Mouse (Mus musculus) E14TG2a.4 (cell line): ENCODE results near the gene Plek2.
"Not testable (repeated sequence)": the region's sequence is repeated elsewhere in the genome, so short reads cannot be mapped to it uniquely, and the experiment has no call there.

ENCODE experiments used
- H3K27me3 ChIP-seq: 2 replicates; pipeline ENCODE4 v1.6.1; 2014; ENCODE audit warnings: low read length, control low read depth; ENCODE audit not compliant: insufficient read depth
- H3K36me3 ChIP-seq: 2 replicates; pipeline ENCODE4 v1.6.1; 2014; ENCODE audit warnings: low read length, control low read depth; ENCODE audit not compliant: insufficient read depth
- H3K4me1 ChIP-seq: replicated peaks from 2 replicates; pipeline ENCODE4 v1.6.1; 2014; ENCODE audit warnings: low read depth, low read length, control low read depth
- H3K4me3 ChIP-seq: replicated peaks from 2 replicates; pipeline ENCODE4 v1.5.1; 2014; ENCODE audit warnings: mild to moderate bottlenecking, low read length
- H3K9me3 ChIP-seq: 2 replicates; pipeline ENCODE4 v1.6.1; 2014; ENCODE audit warnings: low read length, control low read depth
- CTCF ChIP-seq: conservative IDR thresholded peaks from 2 replicates; pipeline ENCODE4 v1.5.1; 2014; ENCODE audit warnings: low read length
- NANOG ChIP-seq: IDR thresholded peaks from 2 replicates; pipeline ENCODE4 v1.6.1; 2014; ENCODE audit warnings: borderline replicate concordance, low read length, mixed read lengths
- POU5F1 ChIP-seq: IDR thresholded peaks from 2 replicates; pipeline ENCODE4 v1.6.1; 2014; ENCODE audit warnings: low read length, borderline replicate concordance

The Plek2 gene

GRCm38 (mm10) chr12:78936494-78936893 lies 29.7 kb upstream of the Plek2 start:
- Histone ChIP-seq H3K4me1 (peaks cover 5% of the 10 kb centered on the region; the same call in 1 of the 2 replicates), H3K9me3 (no peaks in the 10 kb centered on the region), H3K4me3 (no peak overlapping the region), H3K27me3 (peaks cover 9% of the 10 kb centered on the region; the same call in 1 of the 2 replicates), H3K36me3 (no peaks in the 10 kb centered on the region)
- no peak for TF ChIP-seq POU5F1

- Histone ChIP-seq H3K27me3 (peaks cover 4% of the 10 kb centered on the region; the same call in 1 of the 2 replicates), H3K4me1 (no peaks in the 10 kb centered on the region), H3K9me3 (no peaks in the 10 kb centered on the region), H3K36me3 (no peaks in the 10 kb centered on the region), H3K4me3 (no peak overlapping the region)
- TF ChIP-seq CTCF (no peak), NANOG (no peak), POU5F1 (no peak)
Measured at GRCm38 (mm10) chr12:78929900-78930299, 23.1 kb upstream of the Plek2 start.

DNA sequence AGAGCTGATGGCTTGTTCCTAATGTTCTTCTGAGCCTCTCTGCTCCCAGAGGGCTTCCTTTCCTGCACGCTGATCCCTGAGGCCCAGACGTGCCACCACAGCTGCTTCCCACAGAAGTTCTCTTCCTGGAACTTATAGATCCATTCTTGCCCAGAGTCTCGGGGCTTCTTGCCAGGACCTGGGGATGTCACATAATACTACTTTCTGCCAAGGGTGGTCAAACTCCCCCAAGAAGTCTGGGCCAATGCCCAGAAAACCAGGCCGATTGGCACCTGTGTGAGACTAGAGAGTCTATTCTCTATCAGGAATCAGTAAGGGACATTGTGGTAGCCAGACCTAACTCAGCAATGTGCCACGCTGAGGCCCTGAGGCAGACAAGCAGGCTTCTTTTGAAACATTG lies 20.5 kb upstream of the Plek2 start:
- no peak overlapping the region for H3K4me3 ChIP-seq
- H3K9me3 ChIP-seq, result no peaks in the 10 kb centered on the region
- TF ChIP-seq NANOG, result no peak
- no peak for TF ChIP-seq CTCF
- TF ChIP-seq POU5F1, result no peak
- H3K27me3 ChIP-seq, result 0 out of 2 replicates have a peak, but pooled peaks cover under 1% of the 10 kb centered on the region
- H3K4me1 ChIP-seq, result no peaks in the 10 kb centered on the region
- H3K36me3 ChIP-seq, result no peaks in the 10 kb centered on the region

DNA sequence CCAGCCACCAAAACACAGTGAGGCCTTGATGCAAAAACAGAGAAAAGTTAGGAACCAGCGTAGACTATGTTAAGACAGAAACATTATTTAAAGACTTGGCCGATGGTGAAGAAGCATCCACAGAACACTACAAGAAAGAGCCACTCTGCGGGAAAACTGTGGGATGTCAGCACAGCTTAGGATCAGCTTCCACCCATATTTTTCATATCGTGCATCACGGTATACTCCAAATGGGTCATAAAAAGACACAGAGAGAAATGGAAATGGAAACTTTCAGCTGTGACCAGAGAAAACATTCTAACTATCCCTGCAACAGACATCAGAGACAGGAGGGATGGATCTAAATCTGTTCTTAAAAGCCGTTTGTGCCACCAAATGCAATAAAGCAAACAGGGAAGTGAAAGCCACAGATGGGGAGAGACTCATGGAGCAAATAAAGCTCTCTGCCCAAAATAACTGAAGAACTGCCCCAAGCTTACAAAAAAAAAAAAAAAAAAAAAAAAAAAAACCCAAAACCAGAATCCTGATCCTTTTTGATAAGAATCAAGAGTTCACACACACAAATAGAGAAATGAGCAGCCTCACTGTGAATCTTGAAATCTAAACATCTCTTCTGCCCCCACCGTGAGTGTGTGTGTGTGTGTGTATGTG lies 16.9 kb upstream of the Plek2 start:
- Histone ChIP-seq H3K36me3 (no peaks in the 10 kb centered on the region), H3K27me3 (no peaks in the 10 kb centered on the region), H3K4me1 (peaks cover 4% of the 10 kb centered on the region), H3K4me3 (no peak overlapping the region), H3K9me3 (no peaks in the 10 kb centered on the region)
- TF ChIP-seq CTCF (no peak), NANOG (no peak), POU5F1 (no peak)

- H3K36me3 ChIP-seq, H3K27me3 ChIP-seq, H3K9me3 ChIP-seq, H3K4me3 ChIP-seq, H3K4me1 ChIP-seq: not testable (repeated sequence)
Measured at GRCm38 (mm10) chr12:78922977-78923376, 16.2 kb upstream of the Plek2 start.

DNA sequence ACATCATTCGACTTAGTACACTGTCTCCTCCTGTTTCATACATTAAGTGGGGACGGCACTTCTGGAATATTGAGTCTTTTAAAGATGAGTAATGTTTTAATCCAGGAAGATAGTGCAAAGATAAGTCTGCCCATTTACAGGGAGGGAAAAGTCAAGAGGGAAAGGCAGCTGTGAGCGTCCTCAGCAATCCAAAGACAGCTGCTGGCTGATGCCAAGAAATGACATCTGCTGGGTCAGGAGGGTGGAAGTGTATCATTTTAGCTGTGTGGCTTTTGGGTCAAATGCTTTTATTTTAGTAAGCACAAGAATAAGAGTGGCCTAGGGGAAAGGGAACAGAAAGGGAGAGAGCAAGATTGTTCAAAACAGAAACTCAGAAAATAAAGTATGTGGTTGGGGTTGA lies 15.3 kb upstream of the Plek2 start:
- Histone ChIP-seq H3K4me1 (peaks cover 8% of the 10 kb centered on the region), H3K27me3 (no peaks in the 10 kb centered on the region), H3K36me3 (no peaks in the 10 kb centered on the region), H3K4me3 (no peak overlapping the region), H3K9me3 (no peaks in the 10 kb centered on the region)
- TF ChIP-seq CTCF, result no peak
- TF ChIP-seq POU5F1, result no peak

DNA sequence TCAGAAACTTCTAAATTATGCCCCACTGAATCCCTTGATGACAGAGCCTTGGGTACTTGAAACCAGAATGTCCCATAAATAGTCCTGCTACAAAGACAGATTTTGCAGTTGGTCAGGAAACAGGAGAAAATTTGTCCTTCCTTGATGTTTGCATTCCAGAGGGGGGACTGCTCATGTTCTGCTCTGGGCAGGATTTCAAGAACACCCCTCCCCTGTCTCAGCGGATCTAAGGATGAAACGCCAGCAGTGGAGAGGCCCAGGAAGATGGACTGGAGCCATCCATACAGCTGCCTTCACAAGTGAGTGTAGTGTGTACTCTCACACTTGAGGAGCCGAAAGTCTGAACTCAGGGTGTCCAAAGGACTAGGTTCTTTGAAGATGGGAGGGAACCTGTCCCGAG lies 14.7 kb upstream of the Plek2 start:
- no peak overlapping the region for H3K4me3 ChIP-seq
- no peaks in the 10 kb centered on the region for H3K36me3 ChIP-seq
- no peaks in the 10 kb centered on the region for H3K9me3 ChIP-seq
- TF ChIP-seq CTCF, result no peak
- no peak for TF ChIP-seq NANOG
- no peak for TF ChIP-seq POU5F1
- H3K27me3 ChIP-seq, result no peaks in the 10 kb centered on the region
- peaks cover 10% of the 10 kb centered on the region for H3K4me1 ChIP-seq

GRCm38 (mm10) chr12:78919079-78919712 lies 12.4 kb upstream of the Plek2 start:
- Histone ChIP-seq H3K9me3 (no peaks in the 10 kb centered on the region), H3K4me3 (no peak overlapping the region), H3K27me3 (no peaks in the 10 kb centered on the region), H3K4me1 (peaks cover 10% of the 10 kb centered on the region), H3K36me3 (no peaks in the 10 kb centered on the region)
- peak; percentile 54 for TF ChIP-seq CTCF
- no peak for TF ChIP-seq NANOG
- no peak for TF ChIP-seq POU5F1

- H3K4me3 ChIP-seq, result no peak overlapping the region
- TF ChIP-seq POU5F1, result no peak
- peak; percentile 53 for TF ChIP-seq CTCF
- peaks cover 5% of the 10 kb centered on the region for H3K27me3 ChIP-seq
- H3K36me3 ChIP-seq, result no peaks in the 10 kb centered on the region
- peaks cover 10% of the 10 kb centered on the region for H3K4me1 ChIP-seq
- no peaks in the 10 kb centered on the region for H3K9me3 ChIP-seq
Measured at GRCm38 (mm10) chr12:78918227-78919078, 11.7 kb upstream of the Plek2 start.
